Mouse (Mus musculus) cerebellum, adult (tissue): ENCODE data around the gene Bub1.

Experiments used
- ATAC-seq: cut with Nextera tagmentation; 2 replicates; pipeline ENCODE4 v1.9.2; 2017; ENCODE audit warnings: mild to moderate bottlenecking, moderate library complexity, mixed read lengths; ENCODE audit not compliant: insufficient number of reproducible peaks, low FRiP score, low TSS enrichment

Gene Bub1

DNA sequence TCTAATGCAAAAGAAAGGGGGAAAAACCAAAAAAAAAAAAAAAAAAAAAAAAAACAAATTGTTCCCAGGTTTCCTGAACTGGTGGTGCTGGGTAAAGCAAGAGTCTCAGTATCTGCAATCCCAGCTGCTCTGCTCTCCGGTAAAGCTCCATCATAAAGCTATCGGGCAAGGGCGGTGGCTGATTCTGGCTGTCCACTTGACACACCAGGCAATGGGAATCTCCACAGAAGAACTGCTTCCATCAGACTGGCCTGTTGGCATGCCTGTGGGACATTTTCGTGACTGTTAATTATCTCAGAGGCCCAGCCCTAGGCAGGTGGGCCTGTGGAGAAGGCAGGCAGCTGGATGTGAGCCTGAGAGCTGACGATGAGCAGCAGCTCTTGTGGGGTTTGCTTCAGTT, 53.2 kb downstream of the Bub1 start:
- ATAC-seq = no peak

DNA sequence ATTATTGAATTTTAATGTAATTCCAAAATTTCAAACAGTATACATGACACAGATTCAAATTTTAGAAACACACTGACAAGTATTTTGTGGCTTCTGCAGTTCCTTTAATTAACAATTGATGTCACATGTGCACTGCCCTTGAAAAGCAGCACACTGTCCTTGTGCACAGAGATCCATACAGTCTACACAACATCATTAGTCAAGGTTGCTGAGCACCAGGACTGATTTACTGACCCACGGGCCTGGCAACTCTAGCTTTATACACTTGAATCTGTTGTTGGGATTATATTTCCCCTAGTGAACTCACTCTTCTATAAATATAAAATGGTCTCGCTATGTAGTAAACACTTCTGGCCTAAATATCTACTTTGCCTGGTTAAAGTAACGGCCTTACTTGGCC, 56.7 kb downstream of the Bub1 start:
- no peak for ATAC-seq

DNA sequence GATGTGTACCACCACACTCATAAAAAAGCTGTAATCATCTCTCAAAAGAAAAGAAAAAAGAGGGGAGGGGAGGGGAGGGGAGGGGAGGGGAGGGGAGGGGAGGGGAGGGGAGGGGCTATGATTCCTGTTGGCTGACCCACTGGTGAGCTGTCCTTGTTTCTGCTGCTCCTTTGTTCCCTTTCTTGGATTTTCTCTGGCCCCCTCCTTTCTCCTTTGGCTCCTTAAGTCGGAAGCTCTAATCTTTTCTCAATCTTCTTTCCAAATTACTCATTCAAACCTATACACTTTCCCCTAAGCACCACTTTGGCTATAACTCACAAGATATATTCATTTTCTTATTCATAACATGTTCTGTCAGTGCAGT, 57.1 kb downstream of the Bub1 start:
- no peak for ATAC-seq

DNA sequence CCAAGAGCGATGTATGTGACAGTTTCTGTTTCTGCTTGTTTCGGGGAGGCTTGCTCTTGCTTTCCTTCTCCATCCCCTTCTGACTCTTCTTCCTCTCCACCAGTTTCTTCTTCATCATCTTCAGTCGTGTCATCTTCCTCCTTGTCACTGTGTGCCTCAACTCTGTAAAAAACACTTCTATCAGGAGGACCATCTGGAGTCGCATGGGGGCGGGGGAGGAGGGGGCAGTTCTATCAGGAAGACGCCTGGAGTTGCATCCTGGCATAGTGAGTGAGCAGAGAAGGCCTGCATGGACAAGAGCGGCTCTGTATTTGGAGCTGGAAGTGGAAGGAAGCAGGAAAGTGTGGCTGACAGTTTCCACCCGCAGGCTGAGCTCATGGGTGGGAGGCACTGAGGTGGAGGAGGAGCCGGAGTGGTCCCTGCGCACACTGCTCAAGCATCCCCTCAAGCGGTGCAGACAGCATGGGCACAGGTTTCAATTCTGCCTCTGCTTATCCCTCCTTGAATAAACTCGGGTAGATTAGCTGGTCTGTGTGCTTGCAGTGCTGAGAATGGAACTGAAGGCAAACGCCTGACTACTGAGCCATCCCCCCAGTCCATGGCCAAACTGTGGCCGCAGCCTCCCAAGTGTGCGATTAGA, 57.6 kb downstream of the Bub1 start:
- ATAC-seq = no peak

DNA sequence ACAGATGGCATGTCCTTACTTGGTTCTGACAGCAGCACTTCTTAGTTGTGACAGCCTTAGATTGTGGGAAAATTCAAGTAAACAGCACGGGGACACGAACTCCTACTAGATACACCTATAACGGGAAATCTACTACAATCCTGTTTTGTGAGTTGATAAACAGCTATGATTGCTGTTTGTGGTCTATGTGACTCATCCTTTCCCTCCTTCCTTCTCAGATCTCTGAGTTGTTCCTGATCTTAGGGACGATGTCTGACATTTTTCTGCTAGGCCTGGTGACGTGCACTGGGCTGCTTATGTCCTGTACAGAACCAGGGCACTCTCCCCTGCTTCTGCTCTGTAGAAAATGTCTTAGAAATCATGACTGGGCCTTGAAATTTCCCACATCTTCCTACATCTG, 70.1 kb downstream of the Bub1 start:
- ATAC-seq = no peak

DNA sequence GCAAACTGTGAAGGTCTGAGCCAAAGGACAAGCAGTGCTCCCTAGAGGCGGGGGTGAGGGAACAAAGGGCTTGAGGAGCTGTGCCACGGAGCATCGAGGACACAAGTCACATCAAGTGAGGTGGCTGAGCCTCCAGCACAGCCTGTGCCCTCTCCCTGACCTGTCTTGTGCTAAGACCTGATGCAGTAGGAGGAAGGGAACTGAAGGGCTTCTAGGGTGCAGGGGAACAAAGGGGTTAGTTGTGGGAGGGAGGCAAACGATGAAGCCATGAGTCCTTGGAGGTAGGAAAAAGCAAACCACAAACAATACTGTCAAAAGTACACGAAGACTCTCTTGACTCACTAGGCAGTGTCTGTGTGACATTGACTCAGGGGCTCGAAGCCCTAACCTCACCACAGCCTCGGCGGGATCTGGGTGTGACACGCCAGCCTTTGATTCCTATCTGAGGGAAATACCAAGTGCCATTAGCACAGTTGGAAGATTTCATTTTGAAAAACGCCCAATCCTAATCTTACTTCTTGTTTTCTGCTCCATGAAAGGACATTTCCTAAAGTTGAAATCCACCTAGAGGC, 71.2 kb downstream of the Bub1 start:
- ATAC-seq = no peak

DNA sequence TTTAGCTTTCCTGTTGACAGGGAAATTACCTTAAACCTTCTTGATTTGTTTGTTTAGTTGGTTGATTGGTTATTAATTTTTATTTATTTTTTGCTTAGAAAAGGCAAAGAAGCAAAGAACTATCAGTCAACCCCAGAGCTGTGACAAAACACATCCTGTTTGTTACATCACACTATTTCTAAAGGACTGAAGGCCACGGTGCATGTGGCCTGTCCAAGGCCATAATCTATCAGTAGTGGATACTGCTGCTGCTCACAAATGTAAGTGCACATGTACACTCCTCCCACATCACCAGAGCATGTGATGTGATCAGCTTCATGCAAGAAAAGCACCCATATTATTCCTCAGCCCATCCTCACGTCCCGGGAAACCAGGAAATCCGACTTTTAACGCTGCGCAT, 71.7 kb downstream of the Bub1 start:
- ATAC-seq = no peak

DNA sequence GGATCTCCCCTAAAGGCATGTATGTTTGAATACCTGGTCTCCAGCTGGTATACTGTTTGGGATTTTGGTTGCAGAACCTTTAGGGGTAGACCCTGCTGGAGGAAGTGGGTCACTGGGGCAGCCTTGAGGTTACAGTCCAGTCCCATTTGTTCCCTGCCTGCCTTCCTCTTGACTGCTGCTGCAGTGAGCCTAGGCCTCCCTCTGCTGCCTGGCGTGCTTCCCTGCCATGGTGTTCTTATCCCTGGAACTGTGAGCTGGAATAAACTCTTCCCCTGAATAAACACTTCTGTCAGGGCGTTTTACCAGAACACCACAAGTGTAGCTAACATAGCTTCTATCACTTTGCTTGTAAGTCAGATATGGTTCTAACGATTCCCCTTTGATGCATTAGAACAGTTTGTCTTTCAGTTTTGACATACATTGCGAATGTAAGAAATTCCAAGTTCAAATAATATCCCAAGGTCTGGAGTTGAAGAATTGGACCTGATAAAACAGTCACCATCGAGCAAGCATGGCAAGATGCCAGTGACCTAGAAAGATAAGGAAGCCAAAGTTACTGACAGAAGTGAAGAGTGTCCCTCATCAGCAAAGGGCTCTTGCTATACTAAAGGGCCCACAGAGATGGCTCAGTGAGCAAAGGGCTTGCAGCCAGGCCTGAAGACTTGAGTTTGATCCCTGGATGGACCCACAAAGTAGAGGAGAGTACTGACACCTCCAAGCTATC, 72.3 kb downstream of the Bub1 start:
- no peak for ATAC-seq

DNA sequence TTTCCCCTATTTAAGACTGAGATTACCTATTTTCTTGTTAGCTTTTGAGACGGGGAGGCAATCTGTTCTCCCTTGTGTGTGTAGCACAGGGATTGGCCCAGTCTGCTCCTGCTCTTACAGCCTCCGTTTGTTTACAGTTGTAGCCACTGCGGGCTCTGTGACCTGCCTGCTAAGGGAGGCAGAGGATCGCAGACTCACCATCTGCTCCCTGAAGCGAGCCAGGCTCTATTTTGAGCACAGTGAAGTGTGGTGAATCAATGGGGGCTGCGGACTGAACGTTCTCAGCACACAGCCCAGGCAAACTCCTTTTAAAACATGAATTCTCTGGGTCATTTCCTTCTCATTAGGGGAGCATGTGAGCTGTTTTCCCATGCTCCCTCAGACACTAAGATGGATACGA, 74.5 kb downstream of the Bub1 start:
- peak; percentile 98 for ATAC-seq

DNA sequence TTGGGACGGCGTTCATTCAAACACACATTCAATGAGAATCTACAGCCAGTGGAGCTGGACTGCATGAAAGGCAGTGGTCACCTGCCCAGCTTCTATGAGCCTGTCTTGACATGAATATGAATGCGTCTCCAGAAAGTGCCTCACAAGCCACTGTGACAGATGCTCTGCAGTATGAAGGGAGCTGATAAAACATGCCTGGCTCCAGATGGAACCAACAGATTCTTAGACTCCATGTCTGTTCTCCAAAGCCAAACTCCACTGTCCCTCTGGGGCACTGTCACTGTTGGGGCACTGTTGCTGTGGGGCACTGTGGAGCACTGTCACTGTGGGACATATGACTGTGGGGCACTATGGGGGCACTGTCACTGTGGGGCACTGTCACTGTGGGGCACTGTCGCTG, 77.6 kb downstream of the Bub1 start:
- no peak for ATAC-seq

DNA sequence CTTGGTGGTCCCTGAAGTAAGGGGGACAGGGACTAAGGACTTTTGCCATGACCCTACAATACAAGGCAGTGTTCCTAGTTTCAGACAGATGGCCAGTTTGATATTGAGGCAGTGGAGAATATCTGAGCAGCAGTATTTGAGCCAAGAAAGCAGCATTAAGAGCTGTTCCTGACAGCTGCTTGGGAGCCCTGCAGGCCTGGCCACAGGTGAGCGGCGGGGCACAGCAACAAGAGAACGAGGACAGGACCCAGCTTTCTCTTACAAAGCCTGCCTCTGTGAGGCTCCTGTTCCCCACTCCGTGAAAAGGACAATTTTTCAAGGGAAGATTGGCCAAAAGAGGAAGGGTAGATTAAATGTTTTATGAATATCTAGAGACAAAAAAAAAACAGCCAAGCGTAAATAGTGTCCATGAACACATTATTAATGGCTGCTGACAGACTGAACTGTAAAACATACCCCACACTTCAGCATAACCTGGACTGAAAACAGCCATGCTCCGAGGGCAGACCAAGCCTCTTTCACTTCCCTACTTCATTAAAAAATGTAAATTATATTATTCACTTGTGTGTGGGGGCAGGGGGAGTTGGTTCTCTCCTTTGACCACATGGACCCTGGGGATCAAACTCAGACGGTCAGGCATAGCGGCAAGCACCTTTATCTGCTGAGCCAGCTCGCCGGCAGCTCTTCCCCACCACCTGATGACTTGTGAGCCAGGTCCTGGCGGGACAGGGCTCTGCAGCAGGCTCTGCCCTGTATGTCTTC, 79.6 kb downstream of the Bub1 start:
- ATAC-seq = no peak
